Mouse (Mus musculus) midbrain, postnatal 0 days (tissue): ENCODE data around the gene Itga2. TPM values are rescaled to one million over a fixed set of nuclear protein-coding genes. Genes with fewer than 3 reads are reported as not detected.

ENCODE experiments used
- ATAC-seq: fragments of 200-750 bp; cut with Nextera tagmentation; 2 replicates; pipeline ENCODE4 v1.8.0; 2017; ENCODE audit warnings: moderate number of reproducible peaks, mild to moderate bottlenecking, moderate TSS enrichment, moderate library complexity; ENCODE audit not compliant: low FRiP score
- DNase-seq: peaks from one replicate; pipeline ENCODE4 v3.0.0-alpha.2; 2015; ENCODE audit warnings: low spot score
- H3K27ac ChIP-seq: fragments of 300-500 bp; sonication (generic); 2 replicates; pipeline ENCODE4 v1.5.1; 2014; ENCODE audit warnings: low read depth, mild to moderate bottlenecking, low read length, mixed read lengths
- H3K27me3 ChIP-seq: fragments of 300-500 bp; sonication (generic); 2 replicates; pipeline ENCODE4 v1.6.1; 2014; ENCODE audit warnings: low read length, control low read depth, mixed read lengths; ENCODE audit not compliant: insufficient read depth
- H3K36me3 ChIP-seq: fragments of 300-500 bp; sonication (generic); 2 replicates; pipeline ENCODE4 v1.6.1; 2014; ENCODE audit warnings: low read length, control low read depth, mixed read lengths; ENCODE audit not compliant: insufficient read depth
- H3K4me1 ChIP-seq: fragments of 300-500 bp; sonication (generic); 2 replicates; pipeline ENCODE4 v1.6.1; 2014; ENCODE audit warnings: mild to moderate bottlenecking, control low read depth, antibody characterized with exemption, low read length, mixed read lengths; ENCODE audit not compliant: insufficient read depth
- H3K4me2 ChIP-seq: fragments of 300-500 bp; sonication (generic); 2 replicates; pipeline ENCODE4 v1.6.1; 2014; ENCODE audit warnings: low read depth, mild to moderate bottlenecking, low read length, mixed read lengths; ENCODE audit not compliant: poor library complexity, severe bottlenecking
- H3K4me3 ChIP-seq: fragments of 300-500 bp; sonication (generic); 2 replicates; pipeline ENCODE4 v1.5.1; 2014; ENCODE audit warnings: low read depth, mild to moderate bottlenecking, low read length, moderate library complexity
- H3K9ac ChIP-seq: fragments of 300-500 bp; sonication (generic); replicated peaks from 2 replicates; pipeline ENCODE4 v1.6.1; 2014; ENCODE audit warnings: mild to moderate bottlenecking, low read length, moderate library complexity, mixed read lengths; ENCODE audit not compliant: poor library complexity, severe bottlenecking
- H3K9me3 ChIP-seq: fragments of 300-500 bp; sonication (generic); 2 replicates; pipeline ENCODE4 v1.6.1; 2016; ENCODE audit warnings: low read length, control low read depth
- CTCF ChIP-seq: IDR thresholded peaks from 2 replicates; pipeline ENCODE4 v1.5.1; 2016; ENCODE audit warnings: antibody characterized with exemption, mild to moderate bottlenecking
- WGBS: fragments of 180-500 bp; shearing (Covaris S2); extraction: QIAGEN DNeasy Blood & Tissue Kit; methylation state at CpG from one replicate; pipeline ENCODE4 v1.1.7; 2014; 5-methylcytosine and 5-hydroxymethylcytosine counted together
- polyA plus RNA-seq: library from polyadenylated mRNA; unstranded; fragments of >200 nt; fragmentation: Nextera tagmentation; extraction: Ambion mirVana; gene quantifications from 2 replicates; pipeline ENCODE4 v1.2.1, GENCODE M21; 2015
- total RNA-seq: library from RNA; depleted of rRNA; stranded (reverse); fragments of >200 nt; gene quantifications from 2 replicates; pipeline ENCODE4 v1.2.3, GENCODE M21; 2014

Itga2 gene
- total and polyA plus RNA-seq, 2 experiments from 2014 or later = 0.31 to 1.1 TPM

GRCm38 (mm10) chr13:114840545-114840944 lies 91.4 kb downstream of the Itga2 start:
- ATAC-seq (no peak), DNase-seq (no peak)
- WGBS = 92% methylated on average over 4 of the region's 4 CpGs
- no peak overlapping the region for H3K4me3 ChIP-seq
- no peaks in the 10 kb centered on the region; the same call in 1 of the 2 replicates for H3K36me3 ChIP-seq
- H3K9me3 ChIP-seq = no peaks in the 10 kb centered on the region
- H3K4me1 ChIP-seq = peaks cover 4% of the 10 kb centered on the region; the same call in 1 of the 2 replicates
- no peak overlapping the region for H3K9ac ChIP-seq
- no peak overlapping the region for H3K4me2 ChIP-seq
- H3K27ac ChIP-seq = no peak overlapping the region
- TF ChIP-seq CTCF = no peak
- H3K27me3 ChIP-seq = no peaks in the 10 kb centered on the region

GRCm38 (mm10) chr13:114839098-114839497 lies 92.8 kb downstream of the Itga2 start:
- no peak overlapping the region for H3K4me3 ChIP-seq
- ATAC-seq = peak; percentile 63
- WGBS = 68% methylated on average over 9 of the region's 9 CpGs
- H3K27ac ChIP-seq = no peak overlapping the region
- H3K27me3 ChIP-seq = no peaks in the 10 kb centered on the region
- H3K4me1 ChIP-seq = peaks cover 4% of the 10 kb centered on the region; the same call in 1 of the 2 replicates
- peak; percentile 21 for DNase-seq
- H3K9me3 ChIP-seq = no peaks in the 10 kb centered on the region
- no peak for TF ChIP-seq CTCF
- H3K36me3 ChIP-seq = no peaks in the 10 kb centered on the region; the same call in 1 of the 2 replicates
- H3K4me2 ChIP-seq = no peak overlapping the region
- H3K9ac ChIP-seq = no peak overlapping the region

- peak; percentile 79 for ATAC-seq
- no peaks in the 10 kb centered on the region for H3K27me3 ChIP-seq
- H3K9me3 ChIP-seq = no peaks in the 10 kb centered on the region
- WGBS = 50% methylated on average over 5 of the region's 5 CpGs
- H3K9ac ChIP-seq = no peak overlapping the region
- TF ChIP-seq CTCF = no peak
- DNase-seq = peak; percentile 91
- H3K36me3 ChIP-seq = no peaks in the 10 kb centered on the region; the same call in 1 of the 2 replicates
- H3K4me2 ChIP-seq = no peak overlapping the region
- peak overlapping the region; percentile 60 for H3K27ac ChIP-seq
- H3K4me3 ChIP-seq = no peak overlapping the region
- H3K4me1 ChIP-seq = peaks cover 4% of the 10 kb centered on the region; the same call in 1 of the 2 replicates
These were observed 93.3 kb downstream of the Itga2 start for GRCm38 (mm10) chr13:114838535-114838990.

GRCm38 (mm10) chr13:114837061-114837460 lies 94.8 kb downstream of the Itga2 start:
- Histone ChIP-seq H3K9ac (no peak overlapping the region), H3K4me1 (peaks cover 4% of the 10 kb centered on the region; the same call in 1 of the 2 replicates), H3K27ac (no peak overlapping the region), H3K36me3 (no peaks in the 10 kb centered on the region; the same call in 1 of the 2 replicates), H3K9me3 (no peaks in the 10 kb centered on the region), H3K27me3 (no peaks in the 10 kb centered on the region), H3K4me2 (no peak overlapping the region), H3K4me3 (no peak overlapping the region)
- no peak for DNase-seq
- WGBS = 88% methylated on average over 7 of the region's 7 CpGs
- TF ChIP-seq CTCF = no peak
- ATAC-seq = no peak

- H3K27me3 ChIP-seq = no peaks in the 10 kb centered on the region
- ATAC-seq = no peak
These were observed 97.3 kb downstream of the Itga2 start for GRCm38 (mm10) chr13:114834580-114834979.

DNA sequence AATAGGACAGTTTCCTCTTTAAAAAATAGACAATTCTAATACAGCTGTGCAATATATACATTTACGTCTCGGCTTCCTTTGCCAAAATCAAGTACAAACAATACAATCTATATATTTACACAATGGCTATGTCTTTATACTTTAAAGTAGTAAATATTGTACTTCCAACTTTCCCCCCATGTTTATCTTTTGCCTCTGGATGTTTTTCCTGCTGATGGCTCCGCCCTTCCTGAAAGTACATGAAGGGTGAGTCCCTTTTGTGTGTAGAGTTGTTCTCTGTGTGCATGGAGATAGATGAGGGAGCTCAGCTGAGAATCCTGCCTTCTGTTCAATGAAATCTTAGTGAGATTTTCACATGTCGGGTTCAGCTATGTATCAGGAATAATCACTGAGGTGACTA lies 98.5 kb downstream of the Itga2 start:
- Histone ChIP-seq H3K4me2 (no peak overlapping the region), H3K9ac (no peak overlapping the region), H3K27me3 (no peaks in the 10 kb centered on the region), H3K9me3 (no peaks in the 10 kb centered on the region), H3K4me1 (no peaks in the 10 kb centered on the region; the same call in 1 of the 2 replicates), H3K36me3 (peaks cover 6% of the 10 kb centered on the region; the same call in 1 of the 2 replicates), H3K4me3 (no peak overlapping the region), H3K27ac (no peak overlapping the region)
- no peak for TF ChIP-seq CTCF
- 92% methylated on average over 4 of the region's 4 CpGs for WGBS
- ATAC-seq (no peak), DNase-seq (no peak)

More at GRCm38 (mm10) chr13:114834580-114834979, 97.3 kb downstream of the Itga2 start:
- no peak for TF ChIP-seq CTCF
- Histone ChIP-seq H3K9ac (no peak overlapping the region), H3K27ac (no peak overlapping the region), H3K4me1 (no peaks in the 10 kb centered on the region; the same call in 1 of the 2 replicates), H3K9me3 (no peaks in the 10 kb centered on the region), H3K4me3 (no peak overlapping the region), H3K36me3 (peaks cover 6% of the 10 kb centered on the region; the same call in 1 of the 2 replicates), H3K4me2 (no peak overlapping the region)
- no peak for DNase-seq
- 71% methylated on average over 2 of the region's 2 CpGs for WGBS
